Mouse (Mus musculus) G1E (cell line): ENCODE measurements around the gene Cep295nl.

Source experiments
- CTCF ChIP-seq: IDR thresholded peaks from 2 replicates; pipeline ENCODE4 v1.5.1; 2012; ENCODE audit warnings: low read depth, low read length, inconsistent platforms, mixed read lengths
- GATA1 ChIP-seq: IDR thresholded peaks from 2 replicates; pipeline ENCODE4 v1.6.1; 2012; ENCODE audit warnings: borderline replicate concordance, low read length, inconsistent platforms, mixed read lengths

- peak; percentile 98 for TF ChIP-seq CTCF
- no peak for TF ChIP-seq GATA1
Observed at GRCm38 (mm10) chr11:118317129-118317528, 25.2 kb downstream of the Cep295nl start.
